Mouse (Mus musculus) cerebellum, adult 9-11 months (tissue): ENCODE measurements around the gene Ggct.
"Not testable (repeated sequence)": the region's sequence is repeated elsewhere in the genome, so short reads cannot be mapped to it uniquely, and the experiment has no call there.

Experiments used
- DNase-seq: peaks from one replicate; pipeline ENCODE4 v3.0.0; 2022

The Ggct gene

DNA sequence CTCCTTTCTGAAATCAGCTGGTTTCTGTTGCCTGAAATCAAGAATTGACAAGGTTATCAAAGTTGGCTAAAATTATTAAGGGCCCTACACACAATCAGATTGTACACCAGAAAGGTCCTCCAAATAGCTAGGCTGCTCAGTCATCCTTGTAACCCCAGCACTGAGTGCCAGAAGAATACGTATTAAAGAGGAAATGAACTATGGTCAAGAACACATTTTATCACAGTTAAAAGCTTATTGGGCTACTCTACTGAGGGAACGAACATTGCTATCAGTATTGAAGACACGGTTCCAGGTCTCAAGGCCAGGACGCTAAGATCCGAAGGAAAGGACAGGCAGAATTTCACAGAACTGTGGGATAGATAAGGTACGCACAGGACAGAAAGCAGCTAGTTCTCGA is 609 bp downstream of the Ggct start:
- DNase-seq, result no peak

DNA sequence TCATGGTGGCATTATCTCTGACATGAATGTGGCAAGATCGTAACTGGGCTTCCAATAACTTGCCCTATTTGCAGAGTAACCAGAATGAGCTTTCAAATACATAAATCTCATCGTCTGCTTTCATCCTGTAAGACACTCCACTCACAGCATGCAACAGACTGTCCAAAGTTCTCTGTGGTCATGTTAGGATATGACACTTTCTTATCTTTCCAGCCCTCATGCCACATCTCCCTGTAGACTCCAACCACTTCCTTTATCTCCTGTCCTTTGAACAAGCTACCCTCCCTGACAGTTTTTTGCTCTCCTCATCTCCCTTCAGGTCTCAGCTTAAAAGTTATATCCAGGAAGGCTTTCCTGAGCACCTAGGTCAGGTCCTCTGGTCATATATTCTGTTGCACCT is 1.6 kb downstream of the Ggct start:
- DNase-seq, result no peak

DNA sequence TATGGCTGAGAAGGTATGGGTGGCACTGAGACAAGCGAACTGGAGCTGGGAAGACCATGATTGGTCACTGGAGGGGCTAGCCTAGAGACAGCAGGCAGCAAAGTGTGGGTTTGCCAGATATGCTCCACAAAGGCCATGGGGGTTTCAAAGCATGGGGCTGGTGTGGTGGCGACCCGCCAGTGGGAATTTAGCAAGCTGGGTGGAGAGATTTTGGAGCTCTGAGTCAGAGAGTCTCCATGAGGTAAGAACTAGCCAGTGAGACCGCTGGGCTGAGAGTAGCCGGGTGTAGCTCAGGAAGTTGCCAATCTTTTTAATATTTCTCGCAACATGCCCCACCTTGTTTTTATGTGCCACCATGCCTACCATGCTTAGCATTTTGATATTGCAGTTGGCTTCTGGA is 4.6 kb downstream of the Ggct start:
- DNase-seq, result no peak

DNA sequence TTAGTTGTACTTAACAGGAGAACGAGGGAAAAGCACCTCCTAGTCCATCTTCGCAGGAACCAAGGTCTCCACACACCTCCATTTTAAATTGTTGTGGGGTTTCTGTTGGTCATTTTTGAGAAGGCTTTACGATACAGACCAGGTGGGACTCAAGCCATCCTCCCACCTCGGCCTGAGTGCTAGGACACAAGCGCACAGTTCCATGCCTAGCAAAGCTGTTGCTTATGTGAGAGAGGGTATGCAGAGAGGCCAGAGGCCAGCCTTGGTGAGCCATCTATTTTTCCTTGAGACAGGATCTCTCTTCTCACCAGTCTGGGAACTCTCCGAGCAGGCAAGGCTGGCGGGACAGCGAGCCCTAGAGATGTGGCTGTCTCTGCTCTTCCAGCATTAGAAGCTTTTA is 8.7 kb downstream of the Ggct start:
- DNase-seq, result no peak

DNA sequence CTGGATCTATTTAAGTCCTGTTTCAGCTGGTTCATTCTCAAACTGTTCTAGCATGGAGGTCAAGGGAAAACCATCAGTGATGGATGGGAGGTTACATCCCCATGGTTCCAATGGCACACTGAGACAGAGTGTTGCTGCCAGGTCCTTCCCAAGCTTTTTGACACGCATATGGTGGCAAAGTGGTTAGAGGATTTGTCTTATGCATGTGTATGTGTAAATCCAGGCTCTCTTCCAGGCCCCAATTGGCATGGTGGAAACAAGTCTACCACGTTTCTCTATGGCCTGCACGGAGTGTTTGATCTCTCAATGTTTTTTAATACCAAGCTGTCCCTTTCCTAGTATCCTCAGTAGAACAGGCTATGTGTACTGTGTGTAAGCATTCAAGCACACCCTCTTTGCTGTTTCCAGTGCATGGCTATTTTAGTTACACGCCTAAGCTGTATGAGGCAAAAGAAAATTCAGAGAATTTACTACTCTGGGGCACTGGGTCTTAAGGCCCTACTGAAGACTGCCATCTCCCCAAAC is 9.2 kb downstream of the Ggct start:
- no peak for DNase-seq

DNA sequence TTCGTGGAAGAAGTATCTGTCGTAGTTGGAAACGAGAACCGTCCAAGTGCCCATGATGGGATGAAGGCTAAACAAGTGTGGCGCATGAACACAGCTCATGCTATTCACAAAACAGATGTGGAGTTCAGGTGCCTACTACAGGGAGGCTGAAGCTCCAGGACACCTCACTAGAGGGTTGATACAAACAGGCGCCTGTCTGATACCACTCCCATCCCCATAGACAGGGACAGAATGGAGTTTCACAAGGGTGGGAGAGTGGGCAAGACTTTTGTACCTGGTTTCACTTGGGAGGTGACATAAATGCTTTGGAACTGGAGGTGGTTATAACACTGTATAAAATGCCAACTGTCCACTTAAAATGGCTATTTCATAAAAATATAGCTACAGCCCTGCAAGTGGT is 13.3 kb downstream of the Ggct start:
- DNase-seq, result no peak

DNA sequence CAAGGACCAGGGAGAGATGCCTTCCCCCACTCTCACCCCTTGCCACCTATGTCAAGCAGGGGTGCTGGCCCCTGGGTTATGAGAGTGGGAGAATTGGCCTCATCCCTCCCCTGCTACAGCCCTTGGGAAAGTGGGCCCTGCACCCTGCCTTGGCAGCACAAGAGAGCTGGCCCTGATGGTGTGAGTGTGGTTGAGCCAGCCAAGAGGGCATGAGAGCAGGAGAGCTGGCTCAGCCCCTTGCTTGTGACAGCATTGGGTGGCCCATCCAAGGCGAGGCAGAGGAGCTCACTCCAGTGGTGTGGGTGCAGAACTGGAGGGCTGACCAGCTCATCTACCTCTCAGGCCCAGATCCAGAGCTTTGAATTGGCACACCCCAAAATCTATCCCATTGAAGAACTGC is 17.1 kb downstream of the Ggct start:
- no peak for DNase-seq

DNA sequence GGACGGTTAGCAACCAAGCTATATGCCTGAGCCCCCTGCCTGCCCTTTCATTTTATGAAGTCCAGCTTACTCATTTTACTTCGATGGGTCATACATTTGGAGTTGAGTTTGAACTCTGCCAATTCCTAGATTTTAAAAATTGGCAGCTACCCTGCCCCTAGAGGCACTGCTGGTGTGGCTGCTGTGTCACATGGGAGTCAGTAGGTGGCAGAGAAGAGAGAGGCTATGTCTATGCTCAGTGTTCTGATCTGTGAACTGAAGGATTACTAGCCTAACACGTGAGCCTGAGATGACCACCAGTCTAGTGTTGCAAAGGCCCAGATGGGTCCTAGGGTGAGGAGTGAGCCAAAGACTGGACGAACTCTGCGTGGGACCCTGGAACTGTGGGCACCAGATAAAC is 18.2 kb downstream of the Ggct start:
- DNase-seq, result no peak

DNA sequence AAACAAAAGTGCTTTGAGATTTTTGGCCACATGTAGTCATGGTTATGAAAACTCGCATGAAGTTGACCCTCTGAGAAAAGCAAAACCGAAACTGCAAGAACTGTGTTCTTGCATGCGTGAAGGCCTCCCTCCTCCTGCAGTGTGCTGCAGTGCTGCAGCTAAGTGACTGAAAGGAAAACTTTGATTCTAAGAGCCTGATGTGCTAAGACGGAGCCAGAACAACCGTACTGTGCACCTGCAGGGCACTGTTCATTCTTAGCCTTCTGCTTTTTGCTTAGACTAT is 19.9 kb downstream of the Ggct start:
- DNase-seq, result no peak

DNA sequence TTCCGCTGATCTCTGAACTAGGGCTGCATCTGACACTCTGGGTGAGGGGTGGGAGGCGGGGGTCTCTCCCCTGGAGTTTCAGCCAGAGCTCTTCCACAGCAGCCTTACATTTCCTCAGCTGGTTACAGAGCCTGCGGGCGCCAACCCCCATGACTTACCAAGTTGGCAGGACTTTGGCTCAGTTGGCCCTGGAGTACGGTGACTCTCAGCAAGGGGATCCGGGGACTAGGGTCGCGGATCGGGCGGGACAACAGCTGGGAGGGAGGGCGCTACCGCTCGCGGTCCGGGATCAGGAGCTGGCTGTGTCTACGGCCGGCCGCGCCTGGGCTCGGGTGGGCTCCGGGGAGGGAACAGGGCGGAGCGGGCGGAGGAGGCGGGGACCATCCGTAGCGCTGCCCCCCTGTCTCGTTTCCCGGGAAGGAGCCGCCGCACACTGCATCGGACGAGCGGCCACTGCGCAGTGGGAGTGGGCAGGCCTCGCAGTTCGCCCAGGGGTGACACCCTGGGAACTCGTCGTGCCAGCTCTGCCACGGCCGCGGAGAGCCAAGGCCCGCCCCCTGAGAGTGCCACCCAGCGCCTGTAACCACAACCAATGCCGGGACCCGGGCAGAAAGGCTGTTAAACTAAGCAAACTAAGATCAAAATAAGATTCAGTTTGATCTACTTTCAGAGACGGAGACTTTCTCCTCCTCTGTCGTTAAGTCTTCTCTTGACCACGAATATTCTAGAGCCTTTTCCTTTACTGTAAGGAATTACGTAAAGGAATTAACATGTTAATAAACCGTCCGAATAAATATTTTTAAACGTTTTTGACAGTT is 20.4 kb downstream of the Ggct start, which contains the start of gene Nod1:
TSS of gene Nod1 (minus strand) at position 502 of the 818 bp plus-strand sequence.
- peak; percentile 39 for DNase-seq

DNA sequence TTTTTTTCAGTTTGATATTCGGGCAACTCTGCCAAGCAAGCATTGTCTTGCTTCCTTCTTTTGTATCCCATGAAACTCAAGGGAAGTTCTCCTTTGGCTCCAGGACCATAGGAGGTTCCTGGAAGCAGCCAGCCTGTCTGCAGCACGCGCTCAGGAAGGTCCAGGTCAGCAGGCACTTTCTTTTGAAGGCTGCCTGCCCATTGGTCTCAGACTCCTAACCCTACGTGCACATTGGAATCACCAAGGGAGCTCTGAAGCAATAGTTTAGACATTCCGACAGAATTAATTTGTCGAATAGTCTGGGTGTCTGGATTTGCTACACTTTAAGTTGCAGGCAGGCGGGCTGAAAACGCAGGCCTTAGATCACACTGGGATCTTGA is 21.0 kb downstream of the Ggct start:
- no peak for DNase-seq

DNA sequence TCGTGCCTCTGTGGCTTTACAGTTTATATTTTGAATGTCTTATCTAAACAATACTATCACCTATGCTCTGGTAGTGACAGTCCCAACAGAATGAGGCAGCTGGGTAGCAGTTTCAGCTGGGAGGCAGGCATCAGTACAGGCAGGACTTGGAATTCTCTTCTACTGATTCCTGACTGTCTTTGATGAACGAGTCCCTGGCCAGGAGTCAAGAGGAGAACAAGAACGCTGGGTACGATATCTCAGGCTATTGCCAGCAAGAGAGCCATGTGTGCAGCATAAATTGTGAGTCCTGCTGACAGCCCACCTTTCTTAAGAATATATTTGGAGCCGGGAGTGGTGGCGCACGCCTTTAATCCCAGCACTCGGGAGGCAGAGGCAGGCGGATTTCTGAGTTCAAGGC is 22.2 kb downstream of the Ggct start:
- no peak for DNase-seq

DNA sequence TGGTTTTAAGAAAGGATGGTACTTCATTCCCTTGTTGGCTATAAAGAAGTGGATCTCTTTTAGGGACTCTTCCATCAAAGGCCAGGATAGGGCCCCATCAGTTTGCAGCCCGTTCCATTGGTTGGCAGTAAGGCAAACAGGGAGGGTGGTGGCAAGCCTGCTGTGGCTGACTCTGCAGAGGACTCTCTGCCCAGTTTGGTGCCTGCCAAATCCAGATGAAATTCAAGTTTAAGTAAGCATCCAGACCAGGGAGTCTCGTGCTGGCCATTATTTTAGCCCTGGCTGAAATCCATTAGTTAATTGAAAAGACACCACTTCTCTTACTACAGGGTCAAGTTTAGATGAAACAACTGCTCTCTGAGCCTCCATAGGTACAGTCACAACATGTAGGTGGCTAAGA is 22.9 kb downstream of the Ggct start:
- no peak for DNase-seq

DNA sequence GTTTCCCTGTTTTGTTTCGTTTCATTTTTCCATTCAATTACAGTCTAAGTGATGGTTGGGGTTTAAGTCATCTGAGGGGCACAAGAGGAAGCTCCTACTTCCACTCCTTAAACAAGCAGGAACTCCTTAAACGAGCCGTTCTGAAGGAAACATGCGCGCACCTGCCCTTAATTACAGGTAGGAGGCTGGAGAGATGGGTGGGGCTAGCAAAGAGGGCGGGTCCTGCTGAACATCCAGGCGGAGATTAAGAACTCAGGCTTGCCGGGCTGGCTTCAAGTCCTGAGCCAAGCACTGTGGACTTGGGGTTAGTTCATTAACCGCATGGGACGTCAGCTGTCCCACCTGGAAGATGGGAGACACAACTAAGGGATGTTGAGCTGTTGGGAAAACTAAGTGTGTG is 25.2 kb downstream of the Ggct start:
- DNase-seq, result no peak

DNA sequence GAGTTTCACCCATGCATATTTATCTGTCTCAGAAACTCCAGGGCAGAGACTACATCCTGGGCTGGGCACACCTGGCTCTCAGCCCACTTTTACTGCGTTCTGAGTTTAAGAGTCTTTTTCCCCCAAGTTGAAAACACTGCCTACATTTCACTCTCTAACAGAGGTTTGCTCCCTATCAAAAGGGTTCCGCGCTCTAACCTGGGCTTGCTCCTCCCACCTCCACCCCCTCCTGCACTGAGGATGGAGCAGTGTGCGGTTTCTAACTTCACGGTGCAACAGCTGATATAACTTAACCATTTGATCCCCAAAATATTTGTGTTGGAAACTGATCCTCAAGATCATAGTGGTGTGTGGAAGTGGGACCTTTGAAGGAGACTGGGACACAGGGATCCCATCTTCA is 27.5 kb downstream of the Ggct start:
- no peak for DNase-seq

DNA sequence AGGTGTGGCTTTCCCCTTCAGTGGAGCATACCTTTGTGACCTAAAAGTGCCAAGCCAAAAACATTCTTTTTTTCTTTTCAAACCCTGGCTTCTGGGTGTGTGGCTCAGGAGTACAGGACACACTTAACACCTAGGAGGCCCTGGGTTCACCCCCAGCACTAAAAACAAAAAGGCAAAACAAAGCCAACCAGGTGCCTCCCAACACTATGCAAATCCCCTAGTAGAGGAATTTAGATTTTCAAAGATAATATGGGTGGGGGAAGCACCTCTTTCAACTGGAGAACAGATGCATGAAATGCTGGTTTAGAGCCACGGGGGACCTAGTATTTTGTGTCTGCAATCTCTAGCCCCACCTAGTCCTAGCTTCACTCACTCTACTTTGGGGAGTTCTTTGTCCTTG is 28.0 kb downstream of the Ggct start:
- no peak for DNase-seq

DNA sequence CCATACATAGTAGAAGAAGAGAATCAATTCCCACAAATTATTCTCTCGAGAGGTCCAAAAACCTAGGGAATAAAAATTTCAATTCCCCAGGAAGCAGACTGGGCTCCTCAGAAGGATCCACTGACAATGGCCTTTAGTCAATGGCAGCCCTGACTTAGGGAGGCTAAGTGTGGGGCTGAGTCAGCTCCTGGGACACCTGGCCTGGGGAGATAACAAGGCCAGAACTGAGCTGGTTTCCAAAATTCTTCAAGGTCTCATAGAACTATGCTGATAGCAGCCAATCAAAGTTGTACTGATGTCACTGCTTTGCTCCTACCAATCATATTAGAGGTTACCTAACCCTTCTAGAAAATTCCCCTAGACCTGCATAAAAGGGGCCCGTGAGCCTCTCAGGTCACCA is 29.2 kb downstream of the Ggct start:
- no peak for DNase-seq

DNA sequence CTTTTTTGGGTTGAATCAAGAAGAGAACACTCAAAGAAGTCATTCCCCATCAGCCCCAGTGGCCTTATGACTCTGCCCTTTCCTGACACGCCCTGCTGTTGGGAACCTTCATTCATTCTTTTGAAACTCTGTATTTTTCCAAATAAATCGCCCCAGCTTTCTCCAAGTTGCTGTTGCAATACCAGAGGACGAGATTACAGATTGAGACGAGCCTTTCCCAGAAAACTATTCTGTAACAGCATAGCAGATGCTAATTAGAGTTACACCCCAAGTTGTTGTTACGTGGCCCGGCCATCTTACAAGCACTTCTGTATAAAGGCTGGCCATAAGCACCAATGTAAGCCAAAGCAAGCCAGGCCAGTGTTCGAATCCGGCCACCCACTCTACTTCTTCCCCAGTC is 35.1 kb downstream of the Ggct start:
- no peak for DNase-seq

DNA sequence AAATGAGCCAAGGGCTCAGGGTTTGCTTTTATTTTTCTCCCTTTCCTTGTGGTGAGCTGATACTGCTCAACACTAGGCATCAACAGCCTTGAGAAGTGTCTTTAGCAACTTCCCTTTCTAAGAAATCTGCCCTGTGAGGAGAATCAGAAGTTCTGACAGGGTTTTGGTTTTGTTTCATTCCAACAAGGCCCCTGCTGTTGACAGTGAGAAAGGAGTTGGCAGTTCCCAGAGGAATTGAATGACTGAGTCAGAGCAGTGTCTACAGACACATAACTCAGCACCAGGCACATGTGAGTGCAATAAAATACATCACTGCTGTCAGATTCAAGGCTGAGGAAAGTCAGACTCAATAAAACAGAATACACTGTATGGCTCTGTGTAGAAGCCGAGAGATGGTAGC is 36.3 kb downstream of the Ggct start:
- DNase-seq, result no peak

DNA sequence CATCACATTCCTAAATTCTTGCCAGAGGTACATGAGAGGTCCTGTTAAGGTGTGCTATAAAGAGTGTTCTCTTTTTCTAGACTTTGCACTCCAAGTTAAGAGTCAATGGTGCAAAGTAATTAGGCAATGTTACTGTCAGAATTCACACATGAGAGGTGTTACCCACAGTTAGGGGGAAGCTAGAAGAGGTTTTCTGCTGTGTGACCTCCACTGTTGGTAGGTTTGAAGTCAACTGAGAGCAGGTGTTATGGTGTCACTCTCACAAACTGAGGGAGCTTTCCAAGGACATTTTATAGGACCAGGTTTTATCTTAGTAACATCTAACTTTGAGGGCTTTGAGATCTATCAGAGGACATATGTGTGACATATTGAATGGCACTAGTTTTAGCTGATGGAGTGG is 36.8 kb downstream of the Ggct start:
- no peak for DNase-seq

DNA sequence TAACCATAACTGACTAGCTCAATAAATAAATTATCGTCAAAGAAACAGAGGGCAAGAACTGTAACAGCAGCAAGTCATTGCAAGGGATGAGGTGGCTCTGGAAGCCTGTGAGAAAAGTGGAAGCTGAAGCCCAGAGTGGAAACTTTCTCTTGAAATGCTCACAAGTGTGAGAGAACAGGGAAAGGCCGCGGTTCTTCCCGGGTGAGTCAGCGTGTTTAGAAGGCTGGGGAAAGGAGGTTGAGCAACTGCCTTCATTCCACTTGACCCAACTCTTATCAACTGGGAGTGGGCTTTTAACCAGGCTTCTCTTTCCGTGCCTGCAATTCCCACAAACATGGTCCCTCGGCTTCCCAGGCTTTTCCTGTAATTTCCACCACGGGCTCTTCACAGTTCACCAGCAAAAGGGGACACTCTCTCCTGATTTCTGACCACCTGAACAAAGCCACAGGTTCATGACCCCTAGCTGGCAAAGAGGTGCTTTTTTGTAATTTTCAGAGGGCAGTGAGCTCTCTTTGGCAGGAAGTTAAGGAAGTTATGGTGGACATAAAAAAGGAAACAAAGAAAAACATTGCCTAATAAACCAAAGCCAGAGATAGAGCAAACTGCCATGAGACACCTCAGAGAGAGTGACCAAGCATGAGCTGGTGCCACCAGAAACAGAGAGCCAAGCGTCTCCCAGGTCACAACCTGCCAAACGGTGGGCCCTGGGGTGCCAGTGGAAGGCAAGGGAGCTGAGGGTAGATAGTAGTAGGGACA is 37.9 kb downstream of the Ggct start:
- no peak for DNase-seq

DNA sequence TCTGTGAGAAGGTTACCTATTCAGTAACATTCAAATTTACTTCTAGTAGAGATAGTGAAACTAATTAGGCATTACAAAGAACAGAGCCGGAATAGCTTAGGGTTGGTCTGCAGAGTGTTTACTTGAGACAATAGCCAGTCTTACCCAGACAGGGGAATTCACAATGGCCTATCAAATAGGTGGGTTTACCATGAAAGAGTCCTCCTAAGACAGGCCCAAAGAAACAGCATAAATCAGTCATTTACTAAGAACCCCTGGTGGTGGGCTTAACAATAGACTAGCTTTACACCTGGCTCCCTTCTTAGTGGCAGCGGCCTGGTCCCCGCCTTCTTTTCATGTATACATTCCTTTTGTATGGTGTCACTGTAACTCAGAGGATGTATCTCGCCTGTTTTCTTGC is 39.4 kb downstream of the Ggct start:
- not testable (repeated sequence) for DNase-seq

DNA sequence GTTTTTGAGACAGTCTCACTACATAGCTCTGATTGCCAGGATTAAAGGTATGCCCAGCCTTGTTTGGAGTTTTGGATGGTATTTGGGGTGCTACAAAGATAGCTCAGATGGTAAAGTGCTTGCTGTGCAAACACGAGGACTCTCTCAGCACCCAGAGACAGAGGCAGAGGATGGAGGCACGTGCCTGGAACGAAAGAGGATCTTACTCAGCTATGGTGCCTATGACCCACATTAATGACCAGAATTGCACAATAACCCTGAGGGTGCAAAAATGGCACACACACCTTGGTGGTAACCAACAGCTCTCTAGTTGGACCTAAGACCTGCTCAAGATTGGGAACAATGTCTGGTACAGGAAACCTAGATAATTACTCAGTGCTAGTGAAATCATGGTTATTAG is 40.2 kb downstream of the Ggct start:
- DNase-seq, result no peak

DNA sequence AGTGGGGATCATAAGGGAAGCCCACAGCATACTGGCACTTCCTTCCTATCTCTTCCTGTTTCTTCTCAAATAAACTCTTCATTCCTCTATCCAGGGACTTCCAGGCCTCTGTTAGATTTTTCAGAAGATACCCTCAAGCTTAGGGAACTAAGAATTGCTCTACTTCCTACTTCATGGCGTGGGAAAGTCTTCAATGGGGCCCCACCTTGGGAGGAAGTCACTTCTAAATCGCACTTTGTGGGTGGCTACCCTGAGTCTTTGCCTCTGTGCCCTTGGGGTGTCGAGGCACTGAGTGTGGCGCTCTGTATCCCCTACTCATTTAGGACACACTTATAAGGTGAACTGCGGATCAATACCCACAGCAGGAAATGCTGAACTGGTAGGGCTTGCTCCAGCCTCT is 44.1 kb downstream of the Ggct start:
- DNase-seq, result no peak
